Mouse (Mus musculus) neural tube, embryonic 14.5 days (tissue): Measurements from ENCODE around the gene Spata25. TPM values are rescaled to one million over a fixed set of nuclear protein-coding genes. Genes with fewer than 3 reads are reported as not detected.

Experiments used
- ATAC-seq: fragments of 200-750 bp; cut with Nextera tagmentation; 2 replicates; pipeline ENCODE4 v1.8.0; 2017; ENCODE audit warnings: low read depth, mild to moderate bottlenecking, moderate TSS enrichment, moderate library complexity
- H3K27ac ChIP-seq: fragments of 300-500 bp; sonication (generic); 2 replicates; pipeline ENCODE4 v1.5.1; 2014; ENCODE audit warnings: low read depth, mild to moderate bottlenecking, control low read depth, low read length, moderate library complexity, mixed read lengths
- H3K27me3 ChIP-seq: fragments of 300-500 bp; sonication (generic); 2 replicates; pipeline ENCODE4 v1.6.1; 2014; ENCODE audit warnings: low read length; ENCODE audit not compliant: control insufficient read depth, insufficient read depth
- H3K36me3 ChIP-seq: fragments of 300-500 bp; sonication (generic); 2 replicates; pipeline ENCODE4 v1.6.1; 2014; ENCODE audit warnings: low read length, mixed read lengths; ENCODE audit not compliant: control insufficient read depth, insufficient read depth
- H3K4me1 ChIP-seq: fragments of 300-500 bp; sonication (generic); 2 replicates; pipeline ENCODE4 v1.6.1; 2014; ENCODE audit warnings: low read length; ENCODE audit not compliant: control insufficient read depth, insufficient read depth
- H3K4me2 ChIP-seq: fragments of 300-500 bp; sonication (generic); 2 replicates; pipeline ENCODE4 v1.6.1; 2014; ENCODE audit warnings: mild to moderate bottlenecking, low read depth, low read length, control low read depth
- H3K4me3 ChIP-seq: fragments of 300-500 bp; sonication (generic); 2 replicates; pipeline ENCODE4 v1.5.1; 2014; ENCODE audit warnings: low read depth, low read length, control low read depth, mixed read lengths
- H3K9ac ChIP-seq: fragments of 300-500 bp; sonication (generic); replicated peaks from 2 replicates; pipeline ENCODE4 v1.6.1; 2014; ENCODE audit warnings: low read depth, mild to moderate bottlenecking, control low read depth, low read length, mixed read lengths
- H3K9me3 ChIP-seq: fragments of 300-500 bp; sonication (generic); 2 replicates; pipeline ENCODE4 v1.6.1; 2016; ENCODE audit warnings: low read length; ENCODE audit not compliant: control insufficient read depth
- WGBS: fragments of 180-500 bp; shearing (Covaris S2); extraction: QIAGEN DNeasy Blood & Tissue Kit; methylation state at CpG from one replicate; pipeline ENCODE4 v1.1.7; 2014; 5-methylcytosine and 5-hydroxymethylcytosine counted together
- polyA plus RNA-seq: library from polyadenylated mRNA; unstranded; fragments of >200 nt; fragmentation: Nextera tagmentation; extraction: Ambion mirVana; gene quantifications from 2 replicates; pipeline ENCODE4 v1.2.1, GENCODE M21; 2014

Spata25 gene
- polyA plus RNA-seq, 1 experiment from 2014 or later: 0.27 TPM

- peaks cover 30% of the 10 kb centered on the region for H3K36me3 ChIP-seq
- ATAC-seq: peak; percentile 99
Observed at GRCm38 (mm10) chr2:164822636-164823165, 5.6 kb downstream of the Spata25 start, which contains the start of gene Zswim1. Zswim1 (plus strand) TSS chr2:164822686.

GRCm38 (mm10) chr2:164821060-164821459, 7.3 kb downstream of the Spata25 start:
- 93% methylated on average over 6 of the region's 6 CpGs for WGBS
- H3K4me2 ChIP-seq: no peak overlapping the region
- H3K36me3 ChIP-seq: peaks cover 17% of the 10 kb centered on the region
- no peak for ATAC-seq
- H3K9ac ChIP-seq: no peak overlapping the region
- H3K27me3 ChIP-seq: no peaks in the 10 kb centered on the region
- H3K4me3 ChIP-seq: no peak overlapping the region
- H3K9me3 ChIP-seq: no peaks in the 10 kb centered on the region
- H3K27ac ChIP-seq: no peak overlapping the region
- H3K4me1 ChIP-seq: peaks cover 4% of the 10 kb centered on the region; the same call in 1 of the 2 replicates

More at GRCm38 (mm10) chr2:164822636-164823165, 5.6 kb downstream of the Spata25 start, which contains the start of gene Zswim1:
- Histone ChIP-seq H3K27ac (peak within 1 kb of the TSS; percentile 92), H3K27me3 (no peaks in the 10 kb centered on the region), H3K9me3 (no peaks in the 10 kb centered on the region), H3K4me2 (peak within 1 kb of the TSS; percentile 48), H3K4me1 (peaks cover 4% of the 10 kb centered on the region; the same call in 1 of the 2 replicates), H3K9ac (peak within 1 kb of the TSS; percentile 66), H3K4me3 (peak within 1 kb of the TSS; percentile 57)
- WGBS: under 1% methylated on average over 32 of the region's 32 CpGs

- H3K36me3 ChIP-seq: peaks cover 9% of the 10 kb centered on the region
- H3K4me1 ChIP-seq: peaks cover 4% of the 10 kb centered on the region; the same call in 1 of the 2 replicates
- no peak overlapping the region for H3K4me3 ChIP-seq
- ATAC-seq: no peak
- WGBS: 81% methylated on average over 5 of the region's 5 CpGs
- H3K9me3 ChIP-seq: no peaks in the 10 kb centered on the region
- no peak overlapping the region for H3K4me2 ChIP-seq
- H3K9ac ChIP-seq: no peak overlapping the region
- H3K27me3 ChIP-seq: no peaks in the 10 kb centered on the region
- H3K27ac ChIP-seq: no peak overlapping the region
Observed at GRCm38 (mm10) chr2:164817703-164818102, 10.6 kb downstream of the Spata25 start.

- Histone ChIP-seq H3K9ac (no peak overlapping the region), H3K4me3 (no peak overlapping the region), H3K27ac (no peak overlapping the region), H3K36me3 (peaks cover 9% of the 10 kb centered on the region), H3K27me3 (no peaks in the 10 kb centered on the region), H3K4me1 (peaks cover 2% of the 10 kb centered on the region; the same call in 1 of the 2 replicates), H3K4me2 (no peak overlapping the region), H3K9me3 (no peaks in the 10 kb centered on the region)
- ATAC-seq: no peak
- WGBS: 92% methylated on average over 6 of the region's 6 CpGs
Observed at GRCm38 (mm10) chr2:164817206-164817605, 11.1 kb downstream of the Spata25 start.

- 91% methylated on average over 8 of the region's 8 CpGs for WGBS
- Histone ChIP-seq H3K9me3 (no peaks in the 10 kb centered on the region), H3K27me3 (no peaks in the 10 kb centered on the region), H3K36me3 (peaks cover 4% of the 10 kb centered on the region), H3K4me2 (no peak overlapping the region), H3K27ac (no peak overlapping the region), H3K9ac (no peak overlapping the region), H3K4me1 (no peaks in the 10 kb centered on the region), H3K4me3 (no peak overlapping the region)
- ATAC-seq: no peak
Observed at GRCm38 (mm10) chr2:164815821-164816220, 12.5 kb downstream of the Spata25 start.

- no peak overlapping the region for H3K27ac ChIP-seq
- H3K4me2 ChIP-seq: no peak overlapping the region
- no peak for ATAC-seq
- H3K9me3 ChIP-seq: no peaks in the 10 kb centered on the region
- H3K4me1 ChIP-seq: no peaks in the 10 kb centered on the region
- no peaks in the 10 kb centered on the region for H3K36me3 ChIP-seq
- no peak overlapping the region for H3K4me3 ChIP-seq
- WGBS: 91% methylated on average over 5 of the region's 5 CpGs
- no peak overlapping the region for H3K9ac ChIP-seq
- no peaks in the 10 kb centered on the region for H3K27me3 ChIP-seq
Observed at GRCm38 (mm10) chr2:164815348-164815747, 13.0 kb downstream of the Spata25 start.

GRCm38 (mm10) chr2:164813557-164813956, 14.8 kb downstream of the Spata25 start:
- Histone ChIP-seq H3K4me1 (no peaks in the 10 kb centered on the region), H3K4me2 (no peak overlapping the region), H3K9ac (no peak overlapping the region), H3K27ac (no peak overlapping the region), H3K4me3 (no peak overlapping the region), H3K36me3 (no peaks in the 10 kb centered on the region; the same call in 1 of the 2 replicates), H3K9me3 (no peaks in the 10 kb centered on the region), H3K27me3 (no peaks in the 10 kb centered on the region)
- WGBS: 51% methylated on average over 2 of the region's 2 CpGs
- ATAC-seq: no peak

GRCm38 (mm10) chr2:164806614-164807013, 21.7 kb downstream of the Spata25 start:
- Histone ChIP-seq H3K4me1 (peaks cover 16% of the 10 kb centered on the region), H3K27me3 (no peaks in the 10 kb centered on the region), H3K36me3 (no peaks in the 10 kb centered on the region; the same call in 1 of the 2 replicates), H3K4me3 (no peak overlapping the region), H3K9me3 (no peaks in the 10 kb centered on the region), H3K27ac (no peak overlapping the region), H3K4me2 (no peak overlapping the region), H3K9ac (no peak overlapping the region)
- no peak for ATAC-seq
- 86% methylated on average over 7 of the region's 7 CpGs for WGBS

GRCm38 (mm10) chr2:164805332-164805718, 23.0 kb downstream of the Spata25 start:
- Histone ChIP-seq H3K4me2 (peak overlapping the region; percentile 62), H3K4me1 (peaks cover 16% of the 10 kb centered on the region), H3K27me3 (no peaks in the 10 kb centered on the region), H3K9me3 (no peaks in the 10 kb centered on the region), H3K9ac (peak overlapping the region; percentile 52), H3K27ac (peak overlapping the region; percentile 66), H3K4me3 (peak overlapping the region; percentile 54), H3K36me3 (no peaks in the 10 kb centered on the region; the same call in none of the 2 replicates)
- WGBS: under 1% methylated on average over 21 of the region's 21 CpGs
- ATAC-seq: no peak; the same call in 1 of the 2 replicates
